Mouse (Mus musculus) liver, embryonic 14.5 days (tissue): ENCODE data around the gene Gsta1. TPM values are rescaled to one million over a fixed set of nuclear protein-coding genes. Genes with fewer than 3 reads are reported as not detected.
"Not testable (repeated sequence)": the region's sequence is repeated elsewhere in the genome, so short reads cannot be mapped to it uniquely, and the experiment has no call there.

Experiments used
- ATAC-seq: fragments of 200-750 bp; cut with Nextera tagmentation; 2 replicates; pipeline ENCODE4 v1.8.0; 2017; ENCODE audit warnings: moderate number of reproducible peaks, mild to moderate bottlenecking, moderate library complexity; ENCODE audit not compliant: insufficient read depth
- DNase-seq, 3 experiments: peaks; one replicate each; pipeline ENCODE4 v3.0.0-alpha.2; 2012 to 2013; ENCODE audit warnings: low read depth in 3 of 3, low spot score in 3 of 3
- H3K27ac ChIP-seq: fragments of 300-500 bp; sonication (generic); 2 replicates; pipeline ENCODE4 v1.5.1; 2014; ENCODE audit warnings: moderate library complexity, mild to moderate bottlenecking, control low read depth, inconsistent platforms
- H3K27me3 ChIP-seq: fragments of 300-500 bp; sonication (generic); 2 replicates; pipeline ENCODE4 v1.6.1; 2014; ENCODE audit warnings: mild to moderate bottlenecking, low read length, moderate library complexity; ENCODE audit not compliant: control insufficient read depth, insufficient read depth
- H3K36me3 ChIP-seq: fragments of 300-500 bp; sonication (generic); replicated peaks from 2 replicates; pipeline ENCODE4 v1.6.1; 2014; ENCODE audit warnings: low read depth; ENCODE audit not compliant: control insufficient read depth, insufficient read depth
- H3K4me1 ChIP-seq, 2 experiments: fragments of 200-500 bp in 1 of 2; fragments of 300-500 bp in 1 of 2; sonication (generic) in 1 of 2; replicated peaks; 2 replicates each; pipeline ENCODE4 v1.6.1; 2012 to 2014; ENCODE audit warnings: antibody characterized with exemption in 1 of 2, inconsistent platforms in 1 of 2, low read length in 1 of 2; ENCODE audit not compliant: control insufficient read depth in 2 of 2, insufficient read depth in 2 of 2
- H3K4me2 ChIP-seq: fragments of 300-500 bp; sonication (generic); 2 replicates; pipeline ENCODE4 v1.6.1; 2014; ENCODE audit warnings: low read depth, mild to moderate bottlenecking, control low read depth, moderate library complexity
- H3K4me3 ChIP-seq, 2 experiments: fragments of 200-500 bp in 1 of 2; fragments of 300-500 bp in 1 of 2; sonication (generic) in 1 of 2; 2 replicates each; pipeline ENCODE4 v1.5.1; 2012 to 2014; ENCODE audit warnings: low read depth in 2 of 2, low read length in 2 of 2, mild to moderate bottlenecking in 2 of 2, control low read depth in 1 of 2, inconsistent platforms in 1 of 2, moderate library complexity in 1 of 2; ENCODE audit not compliant: insufficient read depth in 1 of 2
- H3K9ac ChIP-seq: fragments of 300-500 bp; sonication (generic); replicated peaks from 2 replicates; pipeline ENCODE4 v1.6.1; 2014; ENCODE audit warnings: mild to moderate bottlenecking, control low read depth, moderate library complexity
- H3K9me3 ChIP-seq: fragments of 300-500 bp; sonication (generic); 2 replicates; pipeline ENCODE4 v1.6.1; 2016; ENCODE audit warnings: low read length, mixed read lengths; ENCODE audit not compliant: control insufficient read depth
- CTCF ChIP-seq: IDR thresholded peaks from 2 replicates; pipeline ENCODE4 v1.5.1; 2016; ENCODE audit warnings: antibody characterized with exemption, low read depth, control low read depth
- EP300 ChIP-seq: IDR thresholded peaks from 2 replicates; pipeline ENCODE4 v1.6.1; 2016; ENCODE audit warnings: antibody characterized with exemption, low read depth
- WGBS: fragments of 180-500 bp; shearing (Covaris S2); extraction: QIAGEN DNeasy Blood & Tissue Kit; methylation state at CpG from one replicate; pipeline ENCODE4 v1.1.7; 2014; ENCODE audit not compliant: insufficient replicate concordance; 5-methylcytosine and 5-hydroxymethylcytosine counted together
- polyA plus RNA-seq, 2 experiments: library from polyadenylated mRNA; depleted of rRNA in 1 of 2; stranded (reverse) in 1 of 2; unstranded in 1 of 2; fragments of >200 nt; fragmentation: Nextera tagmentation in 1 of 2; extraction: Ambion mirVana in 1 of 2; gene quantifications; 2 replicates each; pipeline versions ENCODE4 v1.2.1 to v1.2.3; 2012 to 2014

Gene Gsta1
- polyA plus RNA-seq (2012; rRNA removed) = 0.06 TPM in 1 of 2 replicates, not detected in the other
- 0.24 TPM in 1 of 2 replicates, not detected in the other for polyA plus RNA-seq (2014; fragmentation: Nextera tagmentation; extraction: Ambion mirVana)

DNA sequence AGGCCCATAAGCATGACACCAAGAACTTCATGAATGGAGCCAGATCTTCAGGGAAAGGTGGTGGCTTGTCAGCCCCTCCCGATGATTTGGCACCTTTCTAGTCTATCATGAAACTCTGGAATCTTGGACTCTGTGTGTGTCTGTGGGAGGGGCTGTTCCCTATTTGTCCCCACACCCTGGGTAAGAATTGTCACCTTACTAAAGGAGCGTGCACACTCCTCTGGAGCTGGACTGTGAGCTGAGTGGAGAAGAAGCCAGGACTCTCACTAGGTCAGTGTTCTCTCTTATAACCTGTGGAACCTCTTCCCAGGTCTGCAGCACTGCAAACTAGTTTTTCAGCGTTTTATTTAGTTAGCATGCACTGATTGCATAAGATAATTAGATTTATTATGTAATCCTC, at the start of gene Gsta1:
Gene Gsta1, plus strand, starts transcription at position 196 of the 400 bp plus-strand sequence.
- not testable (repeated sequence) for H3K27me3 ChIP-seq
- WGBS = 70% methylated on average over 1 of the region's 3 CpGs

DNA sequence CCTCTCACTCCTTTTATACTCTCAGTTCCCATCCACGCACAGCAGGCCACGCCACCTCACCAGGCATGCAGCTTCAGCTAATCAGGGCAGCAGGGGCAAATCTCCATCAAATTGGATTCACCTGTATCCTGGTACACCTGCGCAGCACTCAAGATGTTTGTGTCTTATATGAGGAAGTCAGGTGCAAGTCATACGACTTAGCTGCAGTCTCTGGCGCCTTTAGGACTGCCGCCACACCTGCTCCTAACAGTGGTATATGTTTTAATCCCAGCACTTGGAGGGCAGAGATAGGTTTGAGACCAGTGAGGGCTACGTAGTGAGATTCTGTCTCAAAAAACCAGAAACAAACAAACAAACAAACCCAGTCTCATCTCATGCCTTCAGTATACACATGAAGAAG, 48.0 kb upstream of the Gsta1 start, which contains the start of gene Gsta4:
Gene Gsta4, plus strand, starts transcription at position 301 of the 400 bp plus-strand sequence.
- H3K9ac ChIP-seq = not testable (repeated sequence)
- 88% methylated on average over 4 of the region's 7 CpGs for WGBS

More for the DNA sequence above, at the start of gene Gsta1:
- not testable (repeated sequence) for H3K4me1 ChIP-seq, H3K36me3 ChIP-seq, H3K9ac ChIP-seq, H3K4me2 ChIP-seq, DNase-seq, H3K27ac ChIP-seq, H3K4me3 ChIP-seq, ATAC-seq, H3K9me3 ChIP-seq

DNA sequence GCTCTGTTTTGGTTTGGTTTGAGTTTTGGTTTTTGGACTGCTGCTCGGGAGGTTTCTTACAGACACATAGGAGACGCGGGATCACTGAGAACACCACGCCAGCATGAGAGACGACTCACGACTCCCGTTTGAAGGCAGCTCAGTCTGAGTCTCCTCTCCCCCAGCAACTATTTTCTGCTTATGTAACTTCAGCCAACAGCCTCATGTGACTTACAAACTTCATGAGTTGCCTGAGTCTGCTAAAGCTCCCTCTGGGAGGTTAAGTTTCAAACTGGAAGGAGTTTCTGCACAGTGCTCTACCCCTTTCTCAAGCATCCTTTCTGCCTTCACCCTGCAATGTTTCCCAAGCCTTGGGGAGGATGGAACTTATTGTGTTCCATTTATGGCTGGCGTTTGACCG, 44.8 kb upstream of the Gsta1 start:
- ATAC-seq = no peak
- whole genome bisulfite sequencing = 80% methylated on average over 9 of the region's 9 CpGs
- Histone ChIP-seq H3K27ac (no peak overlapping the region), H3K9me3 (no peaks in the 10 kb centered on the region), H3K9ac (no peak overlapping the region), H3K27me3 (no peaks in the 10 kb centered on the region), H3K4me2 (no peak overlapping the region), H3K36me3 (no peaks in the 10 kb centered on the region), H3K4me3 (no peak overlapping the region), H3K4me1 (peaks cover 22 to 30% of the 10 kb centered on the region in 2 experiments)
- DNase-seq = no peak
- no peak for TF ChIP-seq CTCF
- TF ChIP-seq EP300 = no peak

More for the DNA sequence above, 48.0 kb upstream of the Gsta1 start, which contains the start of gene Gsta4:
- DNase-seq, H3K4me3 ChIP-seq, H3K4me2 ChIP-seq, H3K4me1 ChIP-seq, H3K27me3 ChIP-seq, H3K27ac ChIP-seq, H3K36me3 ChIP-seq, ATAC-seq, H3K9me3 ChIP-seq: not testable (repeated sequence)

DNA sequence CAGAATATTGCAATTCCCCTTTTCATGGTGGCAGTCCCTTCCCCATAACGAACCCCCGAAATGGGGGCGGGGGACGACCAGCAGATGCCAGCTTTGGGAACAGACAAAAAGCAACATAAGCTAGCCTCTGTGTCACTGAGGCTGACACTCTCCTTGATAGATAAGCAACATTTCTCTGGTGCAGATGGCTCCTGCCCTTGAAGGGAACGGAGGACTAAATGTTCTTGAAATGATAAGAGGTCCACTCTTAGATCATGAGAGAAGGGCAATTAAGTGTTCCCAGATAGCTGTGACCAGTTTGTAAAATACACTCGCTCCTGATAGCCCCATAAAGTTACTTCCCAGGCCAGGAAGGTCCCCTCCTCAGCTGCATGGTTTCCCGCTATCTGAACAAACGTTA, 41.5 kb upstream of the Gsta1 start:
- WGBS = 24% methylated on average over 8 of the region's 8 CpGs
- TF ChIP-seq CTCF (no peak), EP300 (peak; percentile 66)
- H3K36me3 ChIP-seq = no peaks in the 10 kb centered on the region
- ATAC-seq (peak; percentile 76), DNase-seq (peak; percentile 40 to 49 (median 46))
- H3K27ac ChIP-seq = peak overlapping the region; percentile 72
- peak overlapping the region; percentile 27 for H3K9ac ChIP-seq
- H3K9me3 ChIP-seq = no peaks in the 10 kb centered on the region
- no peaks in the 10 kb centered on the region for H3K27me3 ChIP-seq
- H3K4me3 ChIP-seq = no peak overlapping the region
- peak overlapping the region; percentile 21 for H3K4me2 ChIP-seq
- peaks cover 25 to 36% of the 10 kb centered on the region in 2 experiments for H3K4me1 ChIP-seq

DNA sequence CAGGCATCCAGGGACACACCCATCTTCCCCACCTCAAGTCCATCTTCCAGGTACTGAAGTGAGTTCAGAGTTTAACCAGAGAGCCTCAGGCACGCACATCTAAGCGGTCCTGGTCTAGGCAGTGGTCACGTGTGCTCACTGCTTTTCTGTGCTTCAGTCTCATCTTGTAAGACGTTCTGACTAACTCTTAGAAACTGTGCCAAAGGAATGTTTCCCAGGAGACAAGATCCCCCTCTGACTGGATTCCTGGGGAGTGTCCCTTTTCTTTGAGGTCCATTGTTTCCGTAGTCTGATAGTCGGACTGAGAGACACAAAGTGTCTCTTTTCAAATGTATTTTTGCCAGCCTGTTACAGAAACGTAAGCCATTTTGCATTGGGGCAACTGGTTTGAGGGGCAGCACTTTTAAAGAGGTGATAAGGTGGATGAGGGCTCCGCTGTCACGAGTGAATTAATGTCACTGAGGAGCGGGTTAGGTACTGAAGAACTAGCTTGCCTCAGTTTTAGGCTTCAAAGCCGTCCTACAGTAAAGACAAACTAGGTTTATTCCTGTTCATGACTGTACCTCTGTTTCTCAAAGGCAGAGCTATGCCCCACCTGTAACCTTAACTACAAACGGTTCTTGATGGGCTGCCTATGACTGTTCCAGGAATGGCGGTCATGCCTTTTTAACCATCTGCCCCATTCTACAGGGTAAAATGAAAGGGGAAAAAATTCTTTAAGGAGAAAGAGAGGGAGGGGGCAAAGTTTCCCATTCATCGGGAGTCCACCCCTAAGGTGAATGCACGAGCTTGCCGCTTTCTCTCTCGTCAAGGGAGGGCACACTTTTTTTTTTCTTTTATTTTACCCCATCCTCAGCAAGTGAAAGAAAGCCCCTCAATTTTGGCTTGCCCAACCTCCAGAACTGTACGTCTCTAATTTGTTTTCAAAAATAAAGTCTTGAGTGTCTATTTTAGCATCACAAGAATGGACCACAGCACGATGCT, 39.5 kb upstream of the Gsta1 start:
- TF ChIP-seq EP300 (no peak), CTCF (no peak)
- Histone ChIP-seq H3K4me3 (peak overlapping the region; percentile 44 to 57), H3K4me2 (peak overlapping the region; percentile 71), H3K4me1 (peaks cover 25 to 32% of the 10 kb centered on the region in 2 experiments), H3K36me3 (no peaks in the 10 kb centered on the region), H3K27me3 (no peaks in the 10 kb centered on the region), H3K9ac (peak overlapping the region; percentile 61), H3K9me3 (no peaks in the 10 kb centered on the region), H3K27ac (peak overlapping the region; percentile 5; the same call in 1 of the 2 replicates)
- no peak for ATAC-seq
- DNase-seq = no peak
- WGBS = 9% methylated on average over 19 of the region's 19 CpGs
